Mouse (Mus musculus) large intestine, adult 2 months (tissue): ENCODE data around the gene Ninl. TPM values are rescaled to one million over a fixed set of nuclear protein-coding genes. Genes with fewer than 3 reads are reported as not detected.
"Not testable (repeated sequence)": the region's sequence is repeated elsewhere in the genome, so short reads cannot be mapped to it uniquely, and the experiment has no call there.

Experiments used
- DNase-seq: peaks from one replicate; pipeline ENCODE4 v3.0.0-alpha.2; 2012; ENCODE audit warnings: low read depth, low spot score
- WGBS: fragments of 180-500 bp; shearing (Covaris S2); methylation state at CpG from one replicate; pipeline ENCODE4 v1.1.7; 2018; 5-methylcytosine and 5-hydroxymethylcytosine counted together
- polyA plus RNA-seq: library from polyadenylated mRNA; depleted of rRNA; stranded (reverse); fragments of >200 nt; gene quantifications from 2 replicates; pipeline ENCODE4 v1.2.3, GENCODE M21; 2012

Gene Ninl
- polyA plus RNA-seq, 1 experiment = 0.46 TPM

GRCm38 (mm10) chr2:150959521-150959920 is 79.7 kb downstream of the Ninl start:
- WGBS = 88% methylated on average over 10 of the region's 10 CpGs
- DNase-seq = no peak

- DNase-seq = no peak
- 60% methylated on average over 1 of the region's 1 CpGs for WGBS
Measured at GRCm38 (mm10) chr2:150955859-150956258, 83.3 kb downstream of the Ninl start.

- WGBS = 85% methylated on average over 2 of the region's 2 CpGs
- no peak for DNase-seq
Measured at GRCm38 (mm10) chr2:150951201-150951600, 88.0 kb downstream of the Ninl start.

- 87% methylated on average over 6 of the region's 6 CpGs for WGBS
- no peak for DNase-seq
Measured at GRCm38 (mm10) chr2:150950056-150950455, 89.1 kb downstream of the Ninl start.

GRCm38 (mm10) chr2:150949652-150950051 is 89.5 kb downstream of the Ninl start:
- no peak for DNase-seq
- WGBS = 82% methylated on average over 3 of the region's 3 CpGs

- 58% methylated on average over 5 of the region's 5 CpGs for WGBS
Measured at GRCm38 (mm10) chr2:150948786-150949185, 90.4 kb downstream of the Ninl start.

GRCm38 (mm10) chr2:150947880-150948611 is 91.1 kb downstream of the Ninl start:
- DNase-seq = not testable (repeated sequence)
- 73% methylated on average over 12 of the region's 12 CpGs for WGBS

More at GRCm38 (mm10) chr2:150948786-150949185, 90.4 kb downstream of the Ninl start:
- DNase-seq = no peak

GRCm38 (mm10) chr2:150947341-150947740 is 91.8 kb downstream of the Ninl start:
- DNase-seq = not testable (repeated sequence)
- 90% methylated on average over 5 of the region's 5 CpGs for WGBS

GRCm38 (mm10) chr2:150944017-150944416 is 95.2 kb downstream of the Ninl start:
- DNase-seq = no peak
- 94% methylated on average over 5 of the region's 5 CpGs for WGBS

GRCm38 (mm10) chr2:150934659-150935058 is 104.5 kb downstream of the Ninl start:
- no peak for DNase-seq
- 94% methylated on average over 4 of the region's 4 CpGs for WGBS

GRCm38 (mm10) chr2:150933482-150933881 is 105.7 kb downstream of the Ninl start:
- WGBS = 91% methylated on average over 19 of the region's 19 CpGs
- DNase-seq = no peak

GRCm38 (mm10) chr2:150930806-150931205 is 108.4 kb downstream of the Ninl start:
- 67% methylated on average over 3 of the region's 3 CpGs for WGBS
- DNase-seq = no peak

GRCm38 (mm10) chr2:150929156-150929555 is 110.0 kb downstream of the Ninl start:
- DNase-seq = no peak
- 65% methylated on average over 6 of the region's 6 CpGs for WGBS

GRCm38 (mm10) chr2:150927038-150927720 is 112.0 kb downstream of the Ninl start:
- 86% methylated on average over 11 of the region's 11 CpGs for WGBS
- DNase-seq = no peak

- DNase-seq = no peak
- 87% methylated on average over 7 of the region's 7 CpGs for WGBS
Measured at GRCm38 (mm10) chr2:150923505-150923904, 115.7 kb downstream of the Ninl start.

GRCm38 (mm10) chr2:150923026-150923425 is 116.2 kb downstream of the Ninl start:
- no peak for DNase-seq
- 92% methylated on average over 3 of the region's 3 CpGs for WGBS

GRCm38 (mm10) chr2:150922165-150922564 is 117.0 kb downstream of the Ninl start:
- 93% methylated on average over 4 of the region's 4 CpGs for WGBS
- DNase-seq = no peak

- DNase-seq = no peak
- 63% methylated on average over 6 of the region's 6 CpGs for WGBS
Measured at GRCm38 (mm10) chr2:150921697-150922096, 117.5 kb downstream of the Ninl start.

GRCm38 (mm10) chr2:150920543-150920942 is 118.6 kb downstream of the Ninl start:
- no peak for DNase-seq
- 94% methylated on average over 3 of the region's 3 CpGs for WGBS

GRCm38 (mm10) chr2:150918720-150919119 is 120.5 kb downstream of the Ninl start:
- 88% methylated on average over 3 of the region's 3 CpGs for WGBS
- no peak for DNase-seq

GRCm38 (mm10) chr2:150915786-150916185 is 123.4 kb downstream of the Ninl start:
- DNase-seq = no peak
- 83% methylated on average over 5 of the region's 5 CpGs for WGBS
